Mouse (Mus musculus) midbrain, postnatal 0 days (tissue): ENCODE data around the gene Col20a1. TPM values are rescaled to one million over a fixed set of nuclear protein-coding genes. Genes with fewer than 3 reads are reported as not detected.
A peak's percentile ranks its signal among the peaks of the same experiment; 100 is the strongest.

Experiments
- ATAC-seq: fragments of 200-750 bp; cut with Nextera tagmentation; 2 replicates; pipeline ENCODE4 v1.8.0; 2017; ENCODE audit warnings: moderate number of reproducible peaks, mild to moderate bottlenecking, moderate TSS enrichment, moderate library complexity; ENCODE audit not compliant: low FRiP score
- DNase-seq: peaks from one replicate; pipeline ENCODE4 v3.0.0-alpha.2; 2015; ENCODE audit warnings: low spot score
- H3K27ac ChIP-seq: fragments of 300-500 bp; sonication (generic); 2 replicates; pipeline ENCODE4 v1.5.1; 2014; ENCODE audit warnings: low read depth, mild to moderate bottlenecking, low read length, mixed read lengths
- H3K27me3 ChIP-seq: fragments of 300-500 bp; sonication (generic); 2 replicates; pipeline ENCODE4 v1.6.1; 2014; ENCODE audit warnings: low read length, control low read depth, mixed read lengths; ENCODE audit not compliant: insufficient read depth
- H3K36me3 ChIP-seq: fragments of 300-500 bp; sonication (generic); 2 replicates; pipeline ENCODE4 v1.6.1; 2014; ENCODE audit warnings: low read length, control low read depth, mixed read lengths; ENCODE audit not compliant: insufficient read depth
- H3K4me1 ChIP-seq: fragments of 300-500 bp; sonication (generic); 2 replicates; pipeline ENCODE4 v1.6.1; 2014; ENCODE audit warnings: mild to moderate bottlenecking, control low read depth, antibody characterized with exemption, low read length, mixed read lengths; ENCODE audit not compliant: insufficient read depth
- H3K4me2 ChIP-seq: fragments of 300-500 bp; sonication (generic); 2 replicates; pipeline ENCODE4 v1.6.1; 2014; ENCODE audit warnings: low read depth, mild to moderate bottlenecking, low read length, mixed read lengths; ENCODE audit not compliant: poor library complexity, severe bottlenecking
- H3K4me3 ChIP-seq: fragments of 300-500 bp; sonication (generic); 2 replicates; pipeline ENCODE4 v1.5.1; 2014; ENCODE audit warnings: low read depth, mild to moderate bottlenecking, low read length, moderate library complexity
- H3K9ac ChIP-seq: fragments of 300-500 bp; sonication (generic); replicated peaks from 2 replicates; pipeline ENCODE4 v1.6.1; 2014; ENCODE audit warnings: mild to moderate bottlenecking, low read length, moderate library complexity, mixed read lengths; ENCODE audit not compliant: poor library complexity, severe bottlenecking
- H3K9me3 ChIP-seq: fragments of 300-500 bp; sonication (generic); 2 replicates; pipeline ENCODE4 v1.6.1; 2016; ENCODE audit warnings: low read length, control low read depth
- CTCF ChIP-seq: IDR thresholded peaks from 2 replicates; pipeline ENCODE4 v1.5.1; 2016; ENCODE audit warnings: antibody characterized with exemption, mild to moderate bottlenecking
- WGBS: fragments of 180-500 bp; shearing (Covaris S2); extraction: QIAGEN DNeasy Blood & Tissue Kit; methylation state at CpG from one replicate; pipeline ENCODE4 v1.1.7; 2014; 5-methylcytosine and 5-hydroxymethylcytosine counted together
- polyA plus RNA-seq: library from polyadenylated mRNA; unstranded; fragments of >200 nt; fragmentation: Nextera tagmentation; extraction: Ambion mirVana; gene quantifications from 2 replicates; pipeline ENCODE4 v1.2.1, GENCODE M21; 2015
- total RNA-seq: library from RNA; depleted of rRNA; stranded (reverse); fragments of >200 nt; gene quantifications from 2 replicates; pipeline ENCODE4 v1.2.3, GENCODE M21; 2014

The Col20a1 gene
- total and polyA plus RNA-seq, 2 experiments from 2014 or later, result 0.14 to 0.44 TPM

DNA sequence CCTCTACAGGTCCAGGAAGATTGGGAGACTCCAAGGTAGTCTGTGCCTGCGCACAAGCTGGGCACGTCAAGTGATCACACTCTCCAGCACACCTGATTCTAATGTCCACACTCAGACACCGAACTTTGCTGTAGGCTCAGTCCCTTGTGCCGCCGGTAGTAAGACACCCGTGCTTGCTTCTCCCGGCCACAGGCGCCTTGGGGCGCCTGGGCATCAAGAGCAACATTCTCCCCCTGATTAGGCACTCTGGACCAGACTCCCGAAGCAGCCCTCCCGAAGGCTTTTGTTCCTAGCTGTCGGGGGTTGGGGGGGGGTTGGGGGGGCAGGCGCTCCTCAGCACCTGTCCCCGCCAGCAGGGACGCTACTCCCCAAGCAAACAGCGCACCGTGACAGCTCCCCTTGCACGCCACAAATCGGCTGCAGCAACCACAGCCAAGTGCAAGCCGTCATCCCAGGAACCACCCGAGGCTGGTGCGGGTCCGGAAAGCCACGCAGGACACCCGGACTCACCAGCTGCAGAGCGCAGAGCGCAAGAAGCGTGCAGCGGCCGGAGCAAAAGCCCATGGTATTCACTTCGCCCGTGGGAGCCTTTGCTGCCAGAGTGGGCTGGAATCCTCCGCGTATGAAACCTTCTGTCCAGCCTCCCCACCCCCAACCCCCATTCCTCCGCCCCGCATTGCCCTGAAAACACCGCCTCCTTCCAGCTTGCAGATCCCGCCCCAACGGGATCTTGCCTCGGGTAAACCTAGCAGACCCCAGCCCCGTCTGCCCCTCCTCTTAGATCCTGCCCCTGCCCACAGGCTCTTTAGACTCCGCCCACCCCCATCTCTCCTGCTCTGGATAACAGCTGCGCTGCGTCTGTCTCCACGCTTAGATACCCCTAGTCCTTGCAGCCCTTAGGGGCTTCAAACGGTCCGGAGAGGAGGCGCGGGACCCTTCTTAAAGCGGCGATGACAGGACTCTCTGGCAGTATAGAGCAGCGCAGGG is 32.0 kb upstream of the Col20a1 start, which contains the start of gene Nkain4:
TSS of gene Nkain4 (minus strand) at position 639 of the 987 bp plus-strand sequence.
- peak; percentile 83 for ATAC-seq
- Histone ChIP-seq H3K4me3 (peak within 1 kb of the TSS; percentile 55), H3K27me3 (no peaks in the 10 kb centered on the region), H3K36me3 (no peaks in the 10 kb centered on the region), H3K9me3 (no peaks in the 10 kb centered on the region), H3K27ac (peak within 1 kb of the TSS; percentile 74), H3K9ac (peak within 1 kb of the TSS; percentile 70), H3K4me1 (peaks cover 13% of the 10 kb centered on the region), H3K4me2 (peak within 1 kb of the TSS; percentile 86)
- WGBS, result under 1% methylated on average over 52 of the region's 52 CpGs
- peak; percentile 58 for TF ChIP-seq CTCF
- DNase-seq, result peak; percentile 94

DNA sequence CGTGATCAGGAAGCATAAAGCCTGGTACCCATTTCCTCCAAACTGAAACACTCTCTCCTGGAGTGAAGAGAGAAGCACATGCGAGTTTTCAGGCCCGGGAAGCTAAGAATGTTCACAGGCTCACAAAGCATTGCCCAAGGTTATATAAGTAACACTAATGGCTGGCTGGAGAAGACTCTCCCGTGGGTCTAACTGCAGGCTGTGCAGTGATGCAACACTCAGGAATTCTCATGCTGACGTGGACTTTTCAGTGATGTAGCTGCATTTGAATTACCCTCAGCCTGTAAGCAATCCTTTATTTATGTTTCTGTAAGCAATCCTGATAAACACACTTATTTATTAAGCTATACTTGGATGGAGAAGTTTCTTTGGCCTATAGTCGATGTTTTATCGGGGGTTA is 26.7 kb upstream of the Col20a1 start:
- Histone ChIP-seq H3K36me3 (no peaks in the 10 kb centered on the region), H3K4me3 (no peak overlapping the region), H3K9me3 (no peaks in the 10 kb centered on the region), H3K27ac (no peak overlapping the region), H3K4me1 (no peaks in the 10 kb centered on the region), H3K4me2 (no peak overlapping the region), H3K9ac (no peak overlapping the region), H3K27me3 (no peaks in the 10 kb centered on the region)
- no peak for DNase-seq
- TF ChIP-seq CTCF, result no peak
- WGBS, result 80% methylated on average over 7 of the region's 7 CpGs
- no peak for ATAC-seq

DNA sequence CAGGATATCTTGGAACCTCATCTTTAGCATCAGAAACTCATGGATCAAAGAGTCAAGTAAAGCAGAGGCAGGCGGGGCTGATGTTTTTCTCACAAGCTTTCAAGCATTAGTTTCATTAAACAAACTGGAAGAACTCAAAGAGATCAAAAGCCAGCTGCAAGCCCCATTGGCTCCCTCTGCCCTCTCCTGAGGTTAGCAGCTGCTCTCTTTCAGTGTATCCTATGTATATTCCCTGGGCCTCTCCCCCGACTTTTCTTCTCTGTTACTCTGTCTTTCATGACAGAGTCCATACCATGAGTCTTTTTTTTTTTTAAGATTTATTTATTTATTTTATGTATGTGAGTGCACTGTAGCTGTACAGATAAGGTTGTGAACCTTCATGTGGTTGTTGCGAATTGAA is 26.1 kb upstream of the Col20a1 start:
- Histone ChIP-seq H3K4me1 (no peaks in the 10 kb centered on the region), H3K9ac (no peak overlapping the region), H3K36me3 (no peaks in the 10 kb centered on the region), H3K4me2 (no peak overlapping the region), H3K9me3 (no peaks in the 10 kb centered on the region), H3K4me3 (no peak overlapping the region), H3K27me3 (no peaks in the 10 kb centered on the region), H3K27ac (no peak overlapping the region)
- DNase-seq (no peak), ATAC-seq (no peak)
- WGBS, result 81% methylated on average over 3 of the region's 3 CpGs
- no peak for TF ChIP-seq CTCF

DNA sequence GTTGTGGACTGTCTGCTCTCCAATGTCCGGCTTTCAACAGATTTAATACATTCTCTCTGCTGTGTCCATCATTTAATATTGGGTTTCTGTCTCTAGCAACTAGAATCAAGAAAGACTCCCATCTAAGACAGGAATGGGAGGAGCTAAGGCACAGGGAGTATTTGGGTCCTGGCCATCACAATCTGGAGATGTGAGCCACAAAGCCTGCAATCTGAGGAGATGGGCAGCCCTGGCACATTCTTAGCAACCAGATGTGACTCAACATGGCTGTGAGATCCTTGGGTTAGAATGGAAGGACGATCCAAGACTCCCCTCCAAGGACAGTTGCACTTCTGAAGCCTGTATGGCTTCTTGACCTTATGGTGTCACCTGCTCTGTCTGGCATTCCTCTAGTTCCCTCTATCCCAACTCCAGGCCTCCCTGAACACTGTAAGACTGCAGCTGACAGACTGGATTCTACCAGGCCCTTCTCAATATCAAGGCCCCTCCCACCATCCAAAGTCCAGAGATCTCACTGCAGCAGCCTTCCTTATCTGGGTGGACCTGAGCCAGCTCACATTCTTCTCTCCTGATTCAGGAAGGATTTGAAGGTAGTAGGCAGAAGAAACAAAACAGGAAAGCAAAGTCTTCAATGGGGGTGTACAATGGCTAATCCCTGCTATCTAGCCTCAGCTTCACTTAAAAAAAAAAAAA is 23.6 kb upstream of the Col20a1 start:
- no peaks in the 10 kb centered on the region for H3K27me3 ChIP-seq
- H3K27ac ChIP-seq, result no peak overlapping the region
- ATAC-seq (no peak), DNase-seq (no peak)
- no peak overlapping the region for H3K4me2 ChIP-seq
- no peak overlapping the region for H3K4me3 ChIP-seq
- no peak overlapping the region for H3K9ac ChIP-seq
- no peak for TF ChIP-seq CTCF
- no peaks in the 10 kb centered on the region for H3K4me1 ChIP-seq
- H3K9me3 ChIP-seq, result no peaks in the 10 kb centered on the region
- 69% methylated on average over 2 of the region's 2 CpGs for WGBS
- H3K36me3 ChIP-seq, result no peaks in the 10 kb centered on the region

DNA sequence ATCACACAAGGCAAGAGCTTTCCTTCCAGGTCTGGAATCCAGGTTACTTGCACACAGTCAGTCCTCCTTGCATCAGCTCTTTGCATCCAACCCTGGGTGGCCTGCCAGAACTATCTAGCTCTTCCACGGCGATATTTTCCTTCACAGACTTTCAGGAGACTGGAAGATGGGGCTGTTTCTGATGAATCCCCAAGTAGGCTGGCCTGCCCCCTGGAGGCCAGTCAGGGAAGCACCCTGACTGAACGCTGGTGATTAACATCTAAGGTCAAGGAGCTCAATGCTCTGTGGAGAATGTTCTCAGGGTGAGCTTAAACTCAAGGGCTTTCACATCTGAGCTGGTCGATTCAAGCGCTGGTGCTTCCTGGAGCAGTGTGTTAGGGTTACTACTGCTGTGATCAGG is 22.4 kb upstream of the Col20a1 start:
- H3K4me2 ChIP-seq, result no peak overlapping the region
- H3K27me3 ChIP-seq, result no peaks in the 10 kb centered on the region
- no peak overlapping the region for H3K4me3 ChIP-seq
- 0 out of 2 replicates have a peak, but pooled peaks cover 2% of the 10 kb centered on the region for H3K4me1 ChIP-seq
- H3K9me3 ChIP-seq, result no peaks in the 10 kb centered on the region
- H3K27ac ChIP-seq, result no peak overlapping the region
- WGBS, result 3% methylated on average over 5 of the region's 5 CpGs
- no peak overlapping the region for H3K9ac ChIP-seq
- H3K36me3 ChIP-seq, result no peaks in the 10 kb centered on the region
- DNase-seq (peak; percentile 64), ATAC-seq (no peak)
- peak; percentile 86 for TF ChIP-seq CTCF
